Mouse (Mus musculus): ENCODE data around the gene Ngdn. TPM values are rescaled to one million over a fixed set of nuclear protein-coding genes. Genes with fewer than 3 reads are reported as not detected.
A peak's percentile ranks its signal among the peaks of the same experiment; 100 is the strongest.
"Not testable (repeated sequence)": the region's sequence is repeated elsewhere in the genome, so short reads cannot be mapped to it uniquely, and the experiment has no call there.

The Ngdn gene
- polyA plus RNA-seq, 1 experiment from 2014 or later: 56.2 TPM

- Histone ChIP-seq H3K4me1 (replicated peaks) (peaks cover 7% of the 10 kb centered on the region), H3K9me3 (replicated peaks) (no peaks in the 10 kb centered on the region), H3K9ac (no peak overlapping the region), H3K36me3 (0 out of 2 replicates have a peak, but pooled peaks cover 9% of the 10 kb centered on the region), H3K27me3 (0 out of 2 replicates have a peak, but pooled peaks cover 3% of the 10 kb centered on the region), H3K4me3 (no peak overlapping the region), H3K27ac (no peak overlapping the region), H3K4me2 (no peak overlapping the region)
- no peak for ATAC-seq (replicated peaks; ENCODE audit: insufficient number of reproducible peaks, insufficient read depth, low FRiP score, low read depth)
- 8% methylated on average over 11 of the region's 11 CpGs for WGBS
Measured at GRCm38 (mm10) chr14:55029034-55029698, 13.9 kb downstream of the Ngdn start.

- Histone ChIP-seq H3K4me3 (no peak overlapping the region), H3K27ac (no peak overlapping the region), H3K9ac (no peak overlapping the region), H3K4me2 (no peak overlapping the region; the same call in 1 of the 2 replicates), H3K9me3 (replicated peaks) (no peaks in the 10 kb centered on the region), H3K27me3 (0 out of 2 replicates have a peak, but pooled peaks cover 3% of the 10 kb centered on the region), H3K4me1 (replicated peaks) (peaks cover 3% of the 10 kb centered on the region; the same call in 1 of the 2 replicates), H3K36me3 (no peaks in the 10 kb centered on the region)
- no peak for ATAC-seq (replicated peaks; ENCODE audit: insufficient number of reproducible peaks, insufficient read depth, low FRiP score, low read depth)
- WGBS: 49% methylated on average over 19 of the region's 19 CpGs
Measured at GRCm38 (mm10) chr14:55032695-55033225, 17.5 kb downstream of the Ngdn start.

- H3K36me3 ChIP-seq; H3K4me1 ChIP-seq (replicated peaks); H3K27me3 ChIP-seq; ATAC-seq (replicated peaks; ENCODE audit: insufficient number of reproducible peaks, insufficient read depth, low FRiP score, low read depth); H3K4me2 ChIP-seq; H3K4me3 ChIP-seq; H3K9ac ChIP-seq; H3K27ac ChIP-seq; H3K9me3 ChIP-seq (replicated peaks): not testable (repeated sequence)
- WGBS: 80% methylated on average over 1 of the region's 2 CpGs
Measured at GRCm38 (mm10) chr14:55043694-55044093, 28.4 kb downstream of the Ngdn start.

- Histone ChIP-seq H3K9ac (no peak overlapping the region), H3K4me3 (no peak overlapping the region), H3K27ac (no peak overlapping the region), H3K9me3 (replicated peaks) (no peaks in the 10 kb centered on the region), H3K4me2 (no peak overlapping the region), H3K27me3 (no peaks in the 10 kb centered on the region), H3K36me3 (no peaks in the 10 kb centered on the region), H3K4me1 (replicated peaks) (no peaks in the 10 kb centered on the region)
- no peak for ATAC-seq (replicated peaks; ENCODE audit: insufficient number of reproducible peaks, insufficient read depth, low FRiP score, low read depth)
- WGBS: 70% methylated on average over 2 of the region's 2 CpGs
Measured at GRCm38 (mm10) chr14:55047971-55048531, 32.8 kb downstream of the Ngdn start.

- H3K27me3 ChIP-seq: 0 out of 2 replicates have a peak, but pooled peaks cover 3% of the 10 kb centered on the region
- H3K36me3 ChIP-seq: no peaks in the 10 kb centered on the region
- no peaks in the 10 kb centered on the region for H3K9me3 ChIP-seq (replicated peaks)
- no peaks in the 10 kb centered on the region; the same call in 1 of the 2 replicates for H3K4me1 ChIP-seq (replicated peaks)
- H3K4me2 ChIP-seq: no peak overlapping the region
- H3K4me3 ChIP-seq: no peak overlapping the region
- no peak overlapping the region for H3K27ac ChIP-seq
- no peak overlapping the region for H3K9ac ChIP-seq
- ATAC-seq (replicated peaks; ENCODE audit: insufficient number of reproducible peaks, insufficient read depth, low FRiP score, low read depth): no peak
- WGBS: 77% methylated on average over 9 of the region's 9 CpGs
Measured at GRCm38 (mm10) chr14:55052496-55052895, 37.2 kb downstream of the Ngdn start.

GRCm38 (mm10) chr14:55053050-55053449, 37.8 kb downstream of the Ngdn start:
- Histone ChIP-seq H3K9me3 (replicated peaks) (no peaks in the 10 kb centered on the region), H3K9ac (no peak overlapping the region), H3K27ac (no peak overlapping the region), H3K4me3 (no peak overlapping the region), H3K4me1 (replicated peaks) (no peaks in the 10 kb centered on the region; the same call in 1 of the 2 replicates), H3K36me3 (no peaks in the 10 kb centered on the region), H3K27me3 (0 out of 2 replicates have a peak, but pooled peaks cover 3% of the 10 kb centered on the region), H3K4me2 (no peak overlapping the region)
- 64% methylated on average over 4 of the region's 4 CpGs for WGBS
- no peak for ATAC-seq (replicated peaks; ENCODE audit: insufficient number of reproducible peaks, insufficient read depth, low FRiP score, low read depth)

GRCm38 (mm10) chr14:55053708-55054190, 38.5 kb downstream of the Ngdn start:
- no peak overlapping the region for H3K4me3 ChIP-seq
- no peaks in the 10 kb centered on the region for H3K36me3 ChIP-seq
- no peaks in the 10 kb centered on the region; the same call in 1 of the 2 replicates for H3K4me1 ChIP-seq (replicated peaks)
- no peaks in the 10 kb centered on the region for H3K9me3 ChIP-seq (replicated peaks)
- no peak for ATAC-seq (replicated peaks; ENCODE audit: insufficient number of reproducible peaks, insufficient read depth, low FRiP score, low read depth)
- no peak overlapping the region for H3K9ac ChIP-seq
- 0 out of 2 replicates have a peak, but pooled peaks cover 3% of the 10 kb centered on the region for H3K27me3 ChIP-seq
- 80% methylated on average over 17 of the region's 17 CpGs for WGBS
- no peak overlapping the region for H3K27ac ChIP-seq
- no peak overlapping the region for H3K4me2 ChIP-seq

GRCm38 (mm10) chr14:55054191-55054749, 39.0 kb downstream of the Ngdn start:
- no peak overlapping the region for H3K4me3 ChIP-seq
- no peak for ATAC-seq (replicated peaks; ENCODE audit: insufficient number of reproducible peaks, insufficient read depth, low FRiP score, low read depth)
- WGBS: 76% methylated on average over 10 of the region's 10 CpGs
- H3K4me2 ChIP-seq: no peak overlapping the region
- no peaks in the 10 kb centered on the region for H3K9me3 ChIP-seq (replicated peaks)
- H3K4me1 ChIP-seq (replicated peaks): no peaks in the 10 kb centered on the region; the same call in 1 of the 2 replicates
- no peaks in the 10 kb centered on the region for H3K36me3 ChIP-seq
- H3K27ac ChIP-seq: no peak overlapping the region
- H3K27me3 ChIP-seq: 0 out of 2 replicates have a peak, but pooled peaks cover 3% of the 10 kb centered on the region
- H3K9ac ChIP-seq: no peak overlapping the region

- WGBS: 73% methylated on average over 11 of the region's 11 CpGs
- Histone ChIP-seq H3K9me3 (replicated peaks) (no peaks in the 10 kb centered on the region), H3K9ac (no peak overlapping the region), H3K36me3 (no peaks in the 10 kb centered on the region), H3K27ac (no peak overlapping the region), H3K4me2 (no peak overlapping the region), H3K4me1 (replicated peaks) (no peaks in the 10 kb centered on the region; the same call in 1 of the 2 replicates), H3K27me3 (0 out of 2 replicates have a peak, but pooled peaks cover 3% of the 10 kb centered on the region), H3K4me3 (no peak overlapping the region)
- ATAC-seq (replicated peaks; ENCODE audit: insufficient number of reproducible peaks, insufficient read depth, low FRiP score, low read depth): peak; percentile 54
Measured at GRCm38 (mm10) chr14:55055167-55055834, 40.0 kb downstream of the Ngdn start.

GRCm38 (mm10) chr14:55059009-55059408, 43.8 kb downstream of the Ngdn start:
- no peaks in the 10 kb centered on the region for H3K9me3 ChIP-seq (replicated peaks)
- no peak for ATAC-seq (replicated peaks; ENCODE audit: insufficient number of reproducible peaks, insufficient read depth, low FRiP score, low read depth)
- no peak overlapping the region for H3K9ac ChIP-seq
- no peak overlapping the region for H3K27ac ChIP-seq
- no peak overlapping the region for H3K4me2 ChIP-seq
- no peaks in the 10 kb centered on the region for H3K36me3 ChIP-seq
- H3K4me1 ChIP-seq (replicated peaks): peaks cover 11% of the 10 kb centered on the region
- WGBS: 78% methylated on average over 1 of the region's 1 CpGs
- peaks cover 13% of the 10 kb centered on the region for H3K27me3 ChIP-seq
- no peak overlapping the region for H3K4me3 ChIP-seq

- ATAC-seq (replicated peaks; ENCODE audit: insufficient number of reproducible peaks, insufficient read depth, low FRiP score, low read depth): no peak
- WGBS: 48% methylated on average over 5 of the region's 5 CpGs
Measured at GRCm38 (mm10) chr14:55059931-55060330, 44.7 kb downstream of the Ngdn start.

More at GRCm38 (mm10) chr14:55059931-55060330, 44.7 kb downstream of the Ngdn start:
- Histone ChIP-seq H3K27me3 (peaks cover 23% of the 10 kb centered on the region), H3K4me2 (no peak overlapping the region), H3K36me3 (no peaks in the 10 kb centered on the region), H3K4me3 (no peak overlapping the region), H3K9ac (no peak overlapping the region), H3K4me1 (replicated peaks) (peaks cover 11% of the 10 kb centered on the region), H3K9me3 (replicated peaks) (no peaks in the 10 kb centered on the region), H3K27ac (no peak overlapping the region)

Measured in heart, embryonic 15.5 days (tissue).